Comparison of ENCODE assay signal across 10 mouse cellular contexts in genomic region chr17:25518144-25518543, GRCm38 (mm10). TPM values are rescaled to one million over a fixed set of nuclear protein-coding genes. Genes with fewer than 3 reads are reported as not detected.
DNase-seq lines count a peak whose midpoint lies in the region; ATAC-seq and TF ChIP-seq lines count a peak whose summit lies in the region.
"Had no signal": no experiment of that assay in that cellular context is flagged by ENCODE, and none has a peak within 500 bp of the region (broad histone marks: within the 10 kb centered on the region; RNA-seq: fewer than 3 reads in every experiment).

No protein-coding gene starts in this region.

- no peaks in the 10 kb centered on the region; the same call in 1 of the 2 replicates for H3K27me3 ChIP-seq in kidney, embryonic 14.5 days (ENCODE audit: control insufficient read depth, insufficient read depth, low read length)

- H3K4me3 ChIP-seq in gastrocnemius, adult 2 months, result no peak overlapping the region
- H3K4me3 ChIP-seq in kidney, embryonic 14.5 days (ENCODE audit: low read length), result no peak overlapping the region
- H3K4me3 ChIP-seq: myocyte had no signal

- H3K9me3 ChIP-seq in kidney, embryonic 14.5 days (ENCODE audit: control insufficient read depth, low read length), result no peaks in the 10 kb centered on the region

- DNase-seq in gastrocnemius, postnatal 10 days, result peak; percentile 31
- no peak for DNase-seq in gastrocnemius, adult 2 months
- DNase-seq in left cerebral cortex, adult 9 months (ENCODE audit: low spot score in 2 of 2), result peak; percentile 48 to 59
- peak; percentile 75 for DNase-seq in right cerebral cortex, postnatal 10 days (ENCODE audit: low spot score in 2 of 2)
- no peak for DNase-seq in MN1 (ENCODE audit: low spot score)

- intact Hi-C loops in gastrocnemius, adult 2 months (cut with DNase I), result no loop called here

- H3K9ac ChIP-seq in kidney, embryonic 14.5 days (ENCODE audit: low read depth, low read length), result no peak overlapping the region

- no peak for TF ChIP-seq CTCF in gastrocnemius, adult 2 months (IDR thresholded peaks at IDR 0.05)

- WGBS in kidney, embryonic 14.5 days, result 90% methylated on average over 17 of the region's 17 CpGs

- no peak overlapping the region for H3K4me2 ChIP-seq in kidney, embryonic 14.5 days (replicated peaks; ENCODE audit: low read depth, low read length)

- peaks cover 4% of the 10 kb centered on the region; the same call in 1 of the 2 replicates for H3K4me1 ChIP-seq in kidney, embryonic 14.5 days (ENCODE audit: control insufficient read depth, insufficient read depth, low read length)

- ATAC-seq in frontal cortex, adult (ENCODE audit: low TSS enrichment), result peak; percentile 82; the same call in 1 of the 2 replicates
- ATAC-seq in kidney, embryonic 14.5 days (ENCODE audit: low FRiP score, low TSS enrichment), result no peak
- no peak for ATAC-seq in granulocyte monocyte progenitor cell, adult 5-6 weeks (replicated peaks; ENCODE audit: poor library complexity, severe bottlenecking)

- no peaks in the 10 kb centered on the region for H3K36me3 ChIP-seq in kidney, embryonic 14.5 days (ENCODE audit: control insufficient read depth, insufficient read depth, low read length)

- no peak overlapping the region for H3K27ac ChIP-seq in gastrocnemius, adult 2 months
- H3K27ac ChIP-seq in kidney, embryonic 14.5 days (ENCODE audit: low read depth, low read length), result no peak overlapping the region

RNA-seq across cellular contexts. Expression of gene Sstr5, which starts 21.1 kb away (rescaled TPM):
- total RNA-seq in gastrocnemius, postnatal 10 days (2021), result not detected
- not detected for total RNA-seq in gastrocnemius, adult 2 months (2021)
- not detected in 2 replicates for polyA plus RNA-seq in kidney, embryonic 14.5 days (2014; fragmentation: Nextera tagmentation; extraction: Ambion mirVana)
- total RNA-seq in granulocyte monocyte progenitor cell, adult 5-6 weeks (2014; fragmentation: Nextera tagmentation), result not detected in 2 replicates
- not detected in 2 replicates for total RNA-seq in granulocyte monocyte progenitor cell, adult 5-6 weeks (2017)
- polyA plus RNA-seq: C2C12, myocyte had no signal

RNA-seq across cellular contexts. Expression of gene Sox8, which starts 52.3 kb away (rescaled TPM):
- 10 to 100 TPM; 15.2 to 20.2 TPM for total RNA-seq in gastrocnemius, postnatal 10 days (2021)
- 1 to 10 TPM in 1 of 2 experiments, under 1 TPM in 1; 0.92 to 1.1 TPM for total RNA-seq in gastrocnemius, adult 2 months (2021)
- 6.5 and 8.5 TPM in 2 replicates for polyA plus RNA-seq in kidney, embryonic 14.5 days (2014; fragmentation: Nextera tagmentation; extraction: Ambion mirVana)
- 1.1 TPM in 1 of 2 replicates, not detected in the other for total RNA-seq in granulocyte monocyte progenitor cell, adult 5-6 weeks (2014; fragmentation: Nextera tagmentation)
- not detected in 2 replicates for total RNA-seq in granulocyte monocyte progenitor cell, adult 5-6 weeks (2017)

Comparison
In these comparisons a context has a peak if more than half of its experiments do, and no peak if none do; other contexts are left out.
1. DNase-seq: peak in gastrocnemius, postnatal 10 days (single experiment), left cerebral cortex, adult 9 months (2 of 2) and right cerebral cortex, postnatal 10 days (2 of 2); none in gastrocnemius, adult 2 months (single experiment) and MN1 (single experiment).
2. RNA of gene Sox8, which starts 52.3 kb away (total RNA-seq): 15.2 to 20.2 TPM in gastrocnemius, postnatal 10 days; 1.1 TPM in granulocyte monocyte progenitor cell, adult 5-6 weeks and 0.92 to 1.1 TPM in gastrocnemius, adult 2 months; every median in the first group is over 4 times any median in the second.